Mouse (Mus musculus): Measurements from ENCODE around the gene Ccdc169. TPM values are rescaled to one million over a fixed set of nuclear protein-coding genes. Genes with fewer than 3 reads are reported as not detected.

The Ccdc169 gene
- polyA plus RNA-seq, 1 experiment from 2014 or later, result 0.13 TPM

- H3K4me2 ChIP-seq, result no peak overlapping the region
- H3K27ac ChIP-seq (replicated peaks), result no peak overlapping the region
- H3K9ac ChIP-seq, result no peak overlapping the region
- 71% methylated on average over 4 of the region's 4 CpGs for WGBS
- H3K4me1 ChIP-seq (replicated peaks), result no peaks in the 10 kb centered on the region
- ATAC-seq (ENCODE audit: low FRiP score, low read depth), result no peak
- no peaks in the 10 kb centered on the region for H3K9me3 ChIP-seq
- peaks cover 36% of the 10 kb centered on the region for H3K36me3 ChIP-seq
- H3K27me3 ChIP-seq, result no peaks in the 10 kb centered on the region
- no peak overlapping the region for H3K4me3 ChIP-seq
Observed at GRCm38 (mm10) chr3:55129181-55129692, 7.9 kb upstream of the Ccdc169 start.

- no peak overlapping the region for H3K4me2 ChIP-seq
- H3K36me3 ChIP-seq, result peaks cover 39% of the 10 kb centered on the region
- H3K4me1 ChIP-seq (replicated peaks), result no peaks in the 10 kb centered on the region
- 85% methylated on average over 6 of the region's 6 CpGs for WGBS
- no peaks in the 10 kb centered on the region for H3K27me3 ChIP-seq
- H3K9me3 ChIP-seq, result no peaks in the 10 kb centered on the region
- H3K9ac ChIP-seq, result no peak overlapping the region
- no peak overlapping the region for H3K4me3 ChIP-seq
- no peak overlapping the region for H3K27ac ChIP-seq (replicated peaks)
- no peak for ATAC-seq (ENCODE audit: low FRiP score, low read depth)
Observed at GRCm38 (mm10) chr3:55131576-55132233, 5.4 kb upstream of the Ccdc169 start.

GRCm38 (mm10) chr3:55139837-55140236 is 2.7 kb downstream of the Ccdc169 start:
- WGBS, result 89% methylated on average over 12 of the region's 12 CpGs

GRCm38 (mm10) chr3:55141401-55141800 is 4.3 kb downstream of the Ccdc169 start:
- no peak for ATAC-seq (ENCODE audit: low FRiP score, low read depth)
- Histone ChIP-seq H3K4me3 (no peak overlapping the region), H3K9ac (no peak overlapping the region), H3K27me3 (no peaks in the 10 kb centered on the region), H3K4me1 (replicated peaks) (no peaks in the 10 kb centered on the region), H3K4me2 (no peak overlapping the region), H3K27ac (replicated peaks) (no peak overlapping the region), H3K9me3 (no peaks in the 10 kb centered on the region), H3K36me3 (peaks cover 10% of the 10 kb centered on the region; the same call in 1 of the 2 replicates)
- 67% methylated on average over 2 of the region's 2 CpGs for WGBS

More at GRCm38 (mm10) chr3:55139837-55140236, 2.7 kb downstream of the Ccdc169 start:
- H3K9ac ChIP-seq, result no peak overlapping the region
- H3K36me3 ChIP-seq, result peaks cover 22% of the 10 kb centered on the region
- no peaks in the 10 kb centered on the region for H3K27me3 ChIP-seq
- no peak overlapping the region for H3K4me3 ChIP-seq
- no peak for ATAC-seq (ENCODE audit: low FRiP score, low read depth)
- no peak overlapping the region for H3K27ac ChIP-seq (replicated peaks)
- H3K9me3 ChIP-seq, result no peaks in the 10 kb centered on the region
- no peaks in the 10 kb centered on the region for H3K4me1 ChIP-seq (replicated peaks)
- no peak overlapping the region for H3K4me2 ChIP-seq

- Histone ChIP-seq H3K9me3 (no peaks in the 10 kb centered on the region), H3K4me3 (no peak overlapping the region), H3K36me3 (no peaks in the 10 kb centered on the region), H3K27ac (replicated peaks) (no peak overlapping the region), H3K4me1 (replicated peaks) (no peaks in the 10 kb centered on the region), H3K4me2 (no peak overlapping the region), H3K27me3 (no peaks in the 10 kb centered on the region), H3K9ac (no peak overlapping the region)
- 70% methylated on average over 4 of the region's 4 CpGs for WGBS
- no peak for ATAC-seq (ENCODE audit: low FRiP score, low read depth)
Observed at GRCm38 (mm10) chr3:55144916-55145315, 7.8 kb downstream of the Ccdc169 start.

GRCm38 (mm10) chr3:55146441-55146840 is 9.3 kb downstream of the Ccdc169 start:
- Histone ChIP-seq H3K27me3 (no peaks in the 10 kb centered on the region), H3K9me3 (no peaks in the 10 kb centered on the region), H3K9ac (no peak overlapping the region), H3K4me1 (replicated peaks) (no peaks in the 10 kb centered on the region), H3K36me3 (no peaks in the 10 kb centered on the region), H3K4me2 (no peak overlapping the region), H3K27ac (replicated peaks) (no peak overlapping the region), H3K4me3 (no peak overlapping the region)
- 78% methylated on average over 6 of the region's 6 CpGs for WGBS
- no peak for ATAC-seq (ENCODE audit: low FRiP score, low read depth)

- ATAC-seq (ENCODE audit: low FRiP score, low read depth), result no peak
- no peaks in the 10 kb centered on the region for H3K27me3 ChIP-seq
- no peaks in the 10 kb centered on the region for H3K4me1 ChIP-seq (replicated peaks)
- H3K36me3 ChIP-seq, result no peaks in the 10 kb centered on the region
- no peaks in the 10 kb centered on the region for H3K9me3 ChIP-seq
- no peak overlapping the region for H3K27ac ChIP-seq (replicated peaks)
- no peak overlapping the region for H3K9ac ChIP-seq
- H3K4me3 ChIP-seq, result no peak overlapping the region
- 88% methylated on average over 2 of the region's 2 CpGs for WGBS
- no peak overlapping the region for H3K4me2 ChIP-seq
Observed at GRCm38 (mm10) chr3:55147156-55147555, 10.0 kb downstream of the Ccdc169 start.

GRCm38 (mm10) chr3:55148091-55148490 is 11.0 kb downstream of the Ccdc169 start:
- Histone ChIP-seq H3K9ac (no peak overlapping the region), H3K4me1 (replicated peaks) (no peaks in the 10 kb centered on the region), H3K27ac (replicated peaks) (no peak overlapping the region), H3K4me3 (no peak overlapping the region), H3K9me3 (no peaks in the 10 kb centered on the region), H3K4me2 (no peak overlapping the region), H3K27me3 (no peaks in the 10 kb centered on the region), H3K36me3 (no peaks in the 10 kb centered on the region)
- 8% methylated on average over 3 of the region's 3 CpGs for WGBS
- no peak for ATAC-seq (ENCODE audit: low FRiP score, low read depth)

- no peak overlapping the region for H3K27ac ChIP-seq (replicated peaks)
- H3K9me3 ChIP-seq, result no peaks in the 10 kb centered on the region
- H3K4me1 ChIP-seq (replicated peaks), result no peaks in the 10 kb centered on the region
- no peaks in the 10 kb centered on the region for H3K27me3 ChIP-seq
- no peaks in the 10 kb centered on the region for H3K36me3 ChIP-seq
- WGBS, result 39% methylated on average over 7 of the region's 7 CpGs
- no peak overlapping the region for H3K4me2 ChIP-seq
- no peak overlapping the region for H3K4me3 ChIP-seq
- ATAC-seq (ENCODE audit: low FRiP score, low read depth), result peak; percentile 52; the same call in 1 of the 2 replicates
- H3K9ac ChIP-seq, result no peak overlapping the region
Observed at GRCm38 (mm10) chr3:55151656-55152433, 14.7 kb downstream of the Ccdc169 start.

GRCm38 (mm10) chr3:55152673-55153334 is 15.7 kb downstream of the Ccdc169 start:
- 60% methylated on average over 6 of the region's 6 CpGs for WGBS
- H3K36me3 ChIP-seq, result no peaks in the 10 kb centered on the region
- no peak overlapping the region for H3K4me3 ChIP-seq
- H3K9me3 ChIP-seq, result no peaks in the 10 kb centered on the region
- H3K27ac ChIP-seq (replicated peaks), result no peak overlapping the region
- peak; percentile 59; the same call in 1 of the 2 replicates for ATAC-seq (ENCODE audit: low FRiP score, low read depth)
- H3K9ac ChIP-seq, result no peak overlapping the region
- no peaks in the 10 kb centered on the region for H3K27me3 ChIP-seq
- no peak overlapping the region for H3K4me2 ChIP-seq
- H3K4me1 ChIP-seq (replicated peaks), result no peaks in the 10 kb centered on the region

GRCm38 (mm10) chr3:55154163-55154562 is 17.0 kb downstream of the Ccdc169 start:
- Histone ChIP-seq H3K4me2 (no peak overlapping the region), H3K36me3 (no peaks in the 10 kb centered on the region), H3K9me3 (no peaks in the 10 kb centered on the region), H3K9ac (no peak overlapping the region), H3K4me1 (replicated peaks) (no peaks in the 10 kb centered on the region), H3K4me3 (no peak overlapping the region), H3K27me3 (no peaks in the 10 kb centered on the region), H3K27ac (replicated peaks) (no peak overlapping the region)
- ATAC-seq (ENCODE audit: low FRiP score, low read depth), result no peak
- WGBS, result 88% methylated on average over 7 of the region's 7 CpGs

- ATAC-seq (ENCODE audit: low FRiP score, low read depth), result peak; percentile 60
- Histone ChIP-seq H3K4me2 (no peak overlapping the region), H3K9ac (no peak overlapping the region), H3K36me3 (no peaks in the 10 kb centered on the region), H3K27ac (replicated peaks) (no peak overlapping the region), H3K27me3 (no peaks in the 10 kb centered on the region), H3K4me1 (replicated peaks) (no peaks in the 10 kb centered on the region), H3K9me3 (no peaks in the 10 kb centered on the region), H3K4me3 (no peak overlapping the region)
- 59% methylated on average over 5 of the region's 5 CpGs for WGBS
Observed at GRCm38 (mm10) chr3:55157413-55157812, 20.3 kb downstream of the Ccdc169 start.
